Mouse (Mus musculus) yolk sac, embryonic 10.5 days (tissue): ENCODE data around the gene Syt1.
A peak's percentile ranks its signal among the peaks of the same experiment; 100 is the strongest.

Experiments
- DNase-seq: peaks from one replicate; pipeline ENCODE4 v3.0.0-alpha.2; 2017; ENCODE audit warnings: low spot score

Gene Syt1

GRCm38 (mm10) chr10:108571104-108571503, 439.7 kb downstream of the Syt1 start:
- no peak for DNase-seq

- DNase-seq, result no peak
Measured at GRCm38 (mm10) chr10:108569568-108570139, 441.1 kb downstream of the Syt1 start.

DNA sequence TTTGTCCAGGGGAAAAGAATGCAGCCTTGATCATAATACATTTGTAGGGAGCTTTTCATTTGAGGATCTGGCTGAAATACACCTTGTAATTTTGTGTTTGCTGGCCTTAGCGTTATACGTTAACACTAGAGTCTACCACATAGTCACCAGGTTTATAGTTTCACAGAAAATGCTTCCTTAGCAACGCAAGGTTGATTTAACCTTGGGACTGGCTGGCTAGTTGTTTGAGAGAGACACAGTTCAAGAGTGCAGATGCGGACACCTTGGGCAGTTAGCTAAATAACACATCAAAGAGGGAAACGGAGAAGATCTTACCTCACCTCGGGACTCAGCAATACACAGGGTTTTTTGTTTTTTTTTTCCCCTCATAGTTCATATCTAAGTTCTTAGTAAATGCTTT, 441.9 kb downstream of the Syt1 start:
- peak; percentile 36 for DNase-seq

DNA sequence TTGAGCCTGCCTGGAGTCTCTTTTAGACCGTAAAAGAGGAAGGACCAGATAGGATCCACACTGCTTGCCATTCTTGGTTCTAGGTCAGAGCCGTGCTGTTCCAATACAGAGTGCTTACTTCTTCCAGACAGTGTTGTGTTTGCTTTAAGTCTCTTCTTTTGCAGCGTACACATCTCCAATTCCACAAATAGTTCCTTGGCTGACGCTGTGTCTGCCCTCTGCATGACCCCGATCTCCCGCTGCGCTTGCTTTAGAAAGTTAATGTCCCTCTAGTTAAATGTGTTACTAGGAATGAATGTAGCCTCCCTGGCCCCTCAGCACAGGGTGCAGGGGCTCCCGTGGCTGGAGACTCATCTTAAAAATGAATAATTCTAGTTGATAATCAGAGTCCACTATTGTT, 442.6 kb downstream of the Syt1 start:
- DNase-seq, result peak; percentile 81

DNA sequence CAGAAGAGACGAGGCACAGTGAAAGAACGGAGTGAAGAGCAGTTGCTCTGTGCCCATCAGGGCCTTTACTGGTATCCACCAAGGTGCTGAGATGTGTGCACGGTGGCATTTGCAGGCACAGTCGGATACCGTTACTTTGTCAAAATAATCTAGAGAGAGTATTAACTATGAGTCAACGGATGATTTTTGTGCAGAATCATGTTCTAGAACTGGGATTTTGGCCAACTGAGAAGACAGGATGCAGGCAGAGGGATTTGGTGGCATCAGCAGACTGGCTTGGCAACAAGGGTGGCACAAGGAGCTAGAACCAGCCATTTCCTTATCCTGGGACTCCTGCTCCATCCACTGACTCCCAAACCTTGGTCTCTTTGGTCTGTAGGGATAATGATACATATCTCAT, 443.3 kb downstream of the Syt1 start:
- no peak for DNase-seq

- DNase-seq, result no peak
Measured at GRCm38 (mm10) chr10:108559607-108559908, 451.2 kb downstream of the Syt1 start.

DNA sequence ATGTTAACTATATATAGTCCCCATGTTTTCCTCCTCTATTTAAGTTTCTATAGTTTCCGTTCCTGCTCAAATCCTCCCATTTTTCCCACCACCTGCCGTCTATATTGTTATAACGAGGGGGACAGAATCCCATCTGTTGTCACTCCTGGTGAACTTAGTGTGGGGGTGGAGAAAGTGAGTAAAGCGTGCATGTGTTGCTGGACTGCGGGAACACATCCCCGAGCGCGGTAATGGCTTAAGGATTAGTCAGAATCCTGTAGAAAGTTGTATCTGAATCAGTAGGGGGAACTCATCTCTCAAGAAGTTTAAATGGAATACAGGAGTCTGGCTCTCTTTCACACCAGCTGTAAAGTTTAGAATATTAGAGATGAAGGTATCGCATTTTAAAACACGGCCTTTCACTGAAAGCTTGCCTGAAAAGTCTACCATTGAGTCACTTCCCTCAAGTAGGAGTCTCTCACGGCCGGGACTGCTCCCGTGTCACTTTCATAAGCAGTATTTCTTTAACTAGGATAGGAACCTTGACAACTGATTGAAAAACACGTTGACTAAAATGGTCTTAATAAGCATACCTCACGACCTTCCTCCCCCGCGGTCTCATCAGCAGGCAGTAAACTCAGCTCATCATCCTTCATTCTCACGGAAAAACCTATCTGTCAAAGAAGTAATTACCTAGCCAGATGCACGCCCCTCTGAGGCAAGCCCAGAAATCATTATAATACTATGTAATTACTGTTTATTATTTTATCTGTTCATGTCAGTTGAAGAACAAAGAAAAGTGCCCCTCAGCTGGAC, 451.8 kb downstream of the Syt1 start:
- DNase-seq, result no peak

- no peak for DNase-seq
Measured at GRCm38 (mm10) chr10:108552544-108552943, 458.2 kb downstream of the Syt1 start.

GRCm38 (mm10) chr10:108545715-108546114, 465.1 kb downstream of the Syt1 start:
- no peak for DNase-seq

- no peak for DNase-seq
Measured at GRCm38 (mm10) chr10:108541555-108541954, 469.2 kb downstream of the Syt1 start.

DNA sequence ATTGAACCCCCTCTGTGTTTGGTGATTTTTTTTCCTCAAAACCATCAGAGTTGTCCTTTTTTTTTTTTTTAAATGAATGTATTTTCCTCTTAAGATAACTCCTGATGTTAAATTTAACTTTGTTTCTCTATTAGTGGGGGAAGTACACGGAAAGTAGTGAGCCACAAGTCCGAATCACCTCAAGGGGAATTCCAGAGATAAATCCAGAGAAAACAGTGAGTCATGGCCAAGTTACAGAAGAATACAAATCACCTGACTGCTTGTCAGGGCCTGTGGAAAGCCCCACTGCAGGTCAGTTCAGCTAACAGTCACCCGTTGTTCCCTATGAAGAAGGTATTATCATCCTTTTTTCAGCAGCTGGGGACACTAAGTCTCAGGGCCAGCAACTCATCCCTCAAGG, 472.2 kb downstream of the Syt1 start:
- DNase-seq, result no peak

- DNase-seq, result peak; percentile 68
Measured at GRCm38 (mm10) chr10:108537641-108538040, 473.1 kb downstream of the Syt1 start.

GRCm38 (mm10) chr10:108535922-108536321, 474.9 kb downstream of the Syt1 start:
- no peak for DNase-seq

- no peak for DNase-seq
Measured at GRCm38 (mm10) chr10:108534112-108534511, 476.7 kb downstream of the Syt1 start.

DNA sequence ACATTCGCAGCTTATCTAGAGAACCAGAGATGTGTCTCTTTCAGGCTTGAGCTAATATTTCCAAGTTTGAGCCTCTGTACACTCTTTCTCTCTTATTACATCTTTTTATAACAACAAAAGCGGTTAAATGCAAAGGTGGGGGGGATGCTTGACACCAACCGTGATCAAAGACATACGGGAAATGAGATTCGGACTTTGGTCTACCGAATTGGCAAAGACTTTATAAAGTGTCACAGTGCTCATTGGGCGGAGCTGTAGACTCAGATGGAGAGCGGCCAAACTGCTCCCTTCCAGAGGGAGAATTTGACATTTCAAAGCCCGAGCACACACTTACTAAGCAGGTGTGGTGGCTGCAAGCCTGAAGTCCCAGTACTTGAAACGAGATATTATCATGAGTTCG, 477.9 kb downstream of the Syt1 start:
- DNase-seq, result no peak

DNA sequence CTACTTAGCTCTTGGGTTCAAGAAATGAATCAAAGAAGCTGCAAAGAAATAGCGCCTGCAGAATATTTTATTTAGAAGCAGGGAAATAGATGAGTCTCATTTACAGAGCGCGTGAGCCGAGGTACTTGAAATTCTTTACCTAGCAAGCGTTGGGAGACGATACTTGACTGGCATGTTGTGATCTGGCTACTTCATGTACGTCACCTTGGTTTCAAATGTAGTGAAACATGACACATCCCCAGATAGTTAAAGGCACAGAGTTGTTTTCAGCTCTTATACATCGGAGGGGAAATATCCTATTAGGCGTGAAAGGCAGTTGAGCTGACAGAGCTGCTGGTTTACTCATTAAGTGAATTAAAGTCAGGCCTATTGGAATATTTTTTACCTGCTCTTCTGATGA, 478.5 kb downstream of the Syt1 start:
- DNase-seq, result no peak

DNA sequence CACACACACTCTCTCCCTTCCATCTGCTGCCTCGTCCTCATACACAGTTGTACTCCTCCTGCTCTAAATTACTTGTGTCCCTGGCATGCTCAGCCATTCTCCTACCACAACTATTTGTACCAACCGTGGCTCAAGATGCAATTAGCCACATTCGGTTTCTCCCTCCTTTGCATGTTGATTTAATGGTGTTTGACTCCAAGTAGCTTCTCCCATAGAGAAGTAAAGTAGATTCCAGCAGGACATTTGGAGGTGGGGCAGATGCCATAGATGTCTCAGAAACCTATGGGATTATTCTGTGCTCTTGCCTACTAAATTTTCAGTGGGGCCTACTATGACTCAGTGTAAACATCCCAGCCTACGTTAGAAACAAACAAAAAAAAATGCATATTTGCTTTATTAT, 479.1 kb downstream of the Syt1 start:
- DNase-seq, result no peak

- DNase-seq, result peak; percentile 60
Measured at GRCm38 (mm10) chr10:108531111-108531510, 479.7 kb downstream of the Syt1 start.

DNA sequence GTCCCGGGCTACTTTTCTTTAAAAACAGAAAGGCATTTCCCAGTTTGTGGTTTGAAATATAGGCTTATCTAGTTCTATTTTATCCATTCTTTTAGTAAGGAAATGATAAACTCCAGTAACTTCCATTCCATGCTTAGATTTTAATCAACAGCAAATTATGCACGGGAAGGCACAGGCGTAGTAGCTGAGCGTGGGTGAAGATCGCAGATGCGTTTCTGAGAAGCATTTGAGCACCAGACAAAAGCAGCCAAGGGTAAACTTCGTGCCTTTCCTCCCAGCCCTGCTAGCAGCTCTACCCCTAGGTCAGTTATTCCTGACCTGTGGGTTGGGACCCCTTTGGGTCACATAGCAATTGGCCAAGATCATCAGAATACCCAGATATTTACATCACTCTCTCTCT, 482.4 kb downstream of the Syt1 start:
- no peak for DNase-seq

- DNase-seq, result no peak
Measured at GRCm38 (mm10) chr10:108525506-108525905, 485.3 kb downstream of the Syt1 start.

GRCm38 (mm10) chr10:108524306-108525029, 486.3 kb downstream of the Syt1 start:
- DNase-seq, result no peak

GRCm38 (mm10) chr10:108519156-108519555, 491.6 kb downstream of the Syt1 start:
- DNase-seq, result no peak

DNA sequence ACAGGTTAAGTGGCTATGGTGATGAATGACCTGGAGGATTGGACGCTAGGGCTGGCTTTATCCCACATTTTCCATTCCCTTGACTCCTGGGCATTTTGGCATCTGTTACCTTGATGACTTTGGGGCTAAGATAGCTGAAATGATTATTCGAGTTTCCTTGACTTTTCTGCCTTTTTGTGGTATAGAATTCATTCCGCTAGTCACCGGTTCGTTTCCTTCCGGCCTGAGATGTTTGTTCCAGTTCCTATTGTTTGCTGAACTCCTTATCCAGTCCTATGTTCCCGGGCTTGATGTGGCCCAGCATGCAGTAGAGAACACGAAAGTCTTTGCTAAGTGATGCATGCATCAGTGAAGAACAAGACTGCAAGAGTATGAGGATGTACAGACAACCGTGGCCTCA, 493.7 kb downstream of the Syt1 start:
- DNase-seq, result no peak
